Mouse (Mus musculus): ENCODE data around the gene Twist2.

The Twist2 gene

GRCm38 (mm10) chr1:91800967-91801843 is at the start of gene Twist2:
TSS of gene Twist2 (plus strand) at chr1:91801461.
- no peak for DNase-seq

GRCm38 (mm10) chr1:91752931-91753330 is 48.3 kb upstream of the Twist2 start:
- no peak for DNase-seq

GRCm38 (mm10) chr1:91755102-91755501 is 46.2 kb upstream of the Twist2 start:
- peak; percentile 16 for DNase-seq

- DNase-seq = no peak
Measured at GRCm38 (mm10) chr1:91757292-91757691, 44.0 kb upstream of the Twist2 start.

- no peak for DNase-seq
Measured at GRCm38 (mm10) chr1:91758143-91758542, 43.1 kb upstream of the Twist2 start.

GRCm38 (mm10) chr1:91758600-91759515 is 42.4 kb upstream of the Twist2 start:
- no peak for DNase-seq

GRCm38 (mm10) chr1:91760140-91760986 is 40.9 kb upstream of the Twist2 start:
- DNase-seq = no peak

- DNase-seq = no peak
Measured at GRCm38 (mm10) chr1:91762528-91763091, 38.7 kb upstream of the Twist2 start.

- no peak for DNase-seq
Measured at GRCm38 (mm10) chr1:91770221-91770624, 31.0 kb upstream of the Twist2 start.

- no peak for DNase-seq
Measured at GRCm38 (mm10) chr1:91770676-91771075, 30.6 kb upstream of the Twist2 start.

GRCm38 (mm10) chr1:91776928-91777327 is 24.3 kb upstream of the Twist2 start:
- no peak for DNase-seq

- DNase-seq = no peak
Measured at GRCm38 (mm10) chr1:91779819-91780218, 21.4 kb upstream of the Twist2 start.

- no peak for DNase-seq
Measured at GRCm38 (mm10) chr1:91781182-91781581, 20.1 kb upstream of the Twist2 start.

- no peak for DNase-seq
Measured at GRCm38 (mm10) chr1:91784162-91784561, 17.1 kb upstream of the Twist2 start.

- no peak for DNase-seq
Measured at GRCm38 (mm10) chr1:91799323-91799722, 1.9 kb upstream of the Twist2 start.

- no peak for DNase-seq
Measured at GRCm38 (mm10) chr1:91800348-91800747, 913 bp upstream of the Twist2 start.

- no peak for DNase-seq
Measured at GRCm38 (mm10) chr1:91801844-91802366, 644 bp downstream of the Twist2 start.

- DNase-seq = no peak
Measured at GRCm38 (mm10) chr1:91802406-91803121, 1.3 kb downstream of the Twist2 start.

GRCm38 (mm10) chr1:91803416-91803815 is 2.2 kb downstream of the Twist2 start:
- no peak for DNase-seq

- DNase-seq = no peak
Measured at GRCm38 (mm10) chr1:91816067-91816466, 14.8 kb downstream of the Twist2 start.

- DNase-seq = no peak
Measured at GRCm38 (mm10) chr1:91816571-91816970, 15.3 kb downstream of the Twist2 start.
